Comparison of ENCODE assay signal across 8 mouse cellular contexts in the genomic region with DNA sequence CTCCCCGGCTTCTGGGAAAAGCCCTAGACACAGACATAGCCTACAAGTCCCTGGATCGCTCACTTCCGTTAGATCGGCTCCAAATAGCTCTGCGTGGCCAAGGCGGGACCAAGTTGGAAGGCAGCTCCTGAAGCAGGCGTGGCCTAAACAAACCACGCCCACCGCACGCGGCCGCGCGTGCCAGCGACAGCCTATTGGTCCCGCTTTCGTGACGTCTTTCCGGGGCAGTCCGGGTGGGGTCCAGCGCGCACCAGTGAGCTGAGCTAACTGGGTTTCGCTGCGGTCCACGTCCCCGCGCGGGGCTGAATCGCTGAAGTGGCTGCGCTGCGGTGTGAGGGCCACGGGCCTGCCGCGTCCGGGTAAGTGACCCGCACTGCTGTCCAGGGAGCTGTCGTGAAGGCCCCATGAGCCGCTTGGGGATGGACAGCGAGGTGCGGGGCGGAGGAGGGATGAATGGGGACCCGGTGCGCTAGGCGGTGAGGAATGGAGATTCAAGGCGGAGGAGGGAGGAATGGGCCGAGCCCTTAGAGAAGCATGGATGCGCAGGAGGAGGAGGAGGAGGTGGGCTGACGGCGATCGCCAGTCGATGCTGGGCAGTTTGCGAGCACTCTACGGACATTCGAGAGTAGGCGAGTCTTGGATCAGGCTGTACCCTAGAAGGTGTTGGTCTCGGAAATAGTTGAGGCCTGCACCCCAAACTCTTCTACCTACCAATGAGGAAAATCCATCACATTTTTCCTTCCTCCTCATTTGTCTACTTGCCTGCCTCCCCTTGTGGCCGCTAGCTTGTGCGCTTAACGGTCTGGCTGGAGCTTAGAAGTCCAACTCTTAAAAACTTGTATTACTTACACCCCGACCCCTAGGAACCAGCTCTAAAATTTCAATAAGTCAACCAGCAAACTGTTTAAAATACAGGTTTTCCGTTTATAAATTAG. TPM values are rescaled to one million over a fixed set of nuclear protein-coding genes. Genes with fewer than 3 reads are reported as not detected.
DNase-seq lines count a peak whose midpoint lies in the region; ATAC-seq lines count a peak whose summit lies in the region.

Gene 1810055G02Rik (plus strand): TSS at position 216 of the 935 bp plus-strand sequence.

- no peaks in the 10 kb centered on the region for H3K36me3 ChIP-seq in hindbrain, embryonic 12.5 days

- peak within 1 kb of the TSS; percentile 82 for H3K9ac ChIP-seq in hindbrain, embryonic 12.5 days

- H3K27ac ChIP-seq in hindbrain, embryonic 12.5 days = peak within 1 kb of the TSS; percentile 83

- peak; percentile 100 for DNase-seq in NIH3T3 (ENCODE audit: low read depth)
- peak; percentile 99 for DNase-seq in cerebellum, postnatal 10 days
- DNase-seq in frontal cortex, postnatal 10 days (ENCODE audit: low spot score in 2 of 2) = peak; percentile 97 to 99
- peak; percentile 98 to 99 for DNase-seq in layer of hippocampus, postnatal 14 days (ENCODE audit: low spot score in 2 of 2)
- peak; percentile 98 for DNase-seq in lung, postnatal 14 days
- peak; percentile 95 for DNase-seq in retina, adult 2 months (ENCODE audit: low read depth, low spot score)
- peak; percentile 91 to 94 for DNase-seq in thymus, postnatal 36 days

- peak within 1 kb of the TSS; percentile 79 for H3K4me2 ChIP-seq in hindbrain, embryonic 12.5 days (replicated peaks)

- peak; percentile 98 for ATAC-seq in hindbrain, embryonic 12.5 days (ENCODE audit: low FRiP score)

- no peaks in the 10 kb centered on the region for H3K27me3 ChIP-seq in hindbrain, embryonic 12.5 days

- H3K4me1 ChIP-seq in hindbrain, embryonic 12.5 days = peaks cover 16% of the 10 kb centered on the region

- under 1% methylated on average over 61 of the region's 61 CpGs for WGBS in hindbrain, embryonic 12.5 days

- peak within 1 kb of the TSS; percentile 81 for H3K4me3 ChIP-seq in hindbrain, embryonic 12.5 days

- H3K9me3 ChIP-seq in hindbrain, embryonic 12.5 days (replicated peaks) = no peaks in the 10 kb centered on the region

RNA-seq across cellular contexts. Expression of gene 1810055G02Rik, which starts in this region (rescaled TPM):
- 37.3 and 37.5 TPM in 2 replicates for polyA plus RNA-seq in hindbrain, embryonic 12.5 days (2016; fragmentation: Nextera tagmentation; extraction: Ambion mirVana)
- 10 to 100 TPM; 35.5 to 40.3 TPM for total RNA-seq in layer of hippocampus, postnatal 14 days (2021)

Comparison
In these comparisons a context has a peak if more than half of its experiments do, and no peak if none do; other contexts are left out.
1. Peak in every context shown above with its lines: DNase-seq, ATAC-seq, H3K4me3 ChIP-seq and H3K27ac ChIP-seq.